Mouse (Mus musculus) intestine, embryonic 14.5 days (tissue): ENCODE measurements around the gene H2-DMa. TPM values are rescaled to one million over a fixed set of nuclear protein-coding genes. Genes with fewer than 3 reads are reported as not detected.
A peak's percentile ranks its signal among the peaks of the same experiment; 100 is the strongest.

ENCODE experiments used
- ATAC-seq: fragments of 200-750 bp; cut with Nextera tagmentation; replicated peaks from 2 replicates; pipeline ENCODE4 v1.8.0; 2017; ENCODE audit warnings: low read depth, moderate number of reproducible peaks, moderate TSS enrichment, moderate library complexity; ENCODE audit not compliant: low FRiP score, low TSS enrichment
- DNase-seq: peaks from one replicate; pipeline ENCODE4 v3.0.0-alpha.2; 2018; ENCODE audit warnings: low spot score
- H3K27ac ChIP-seq: fragments of 300-500 bp; sonication (generic); 2 replicates; pipeline ENCODE4 v1.5.1; 2014; ENCODE audit warnings: low read depth, mild to moderate bottlenecking, control low read depth
- H3K27me3 ChIP-seq: fragments of 300-500 bp; sonication (generic); replicated peaks from 2 replicates; pipeline ENCODE4 v1.6.1; 2014; ENCODE audit warnings: low read length, control low read depth; ENCODE audit not compliant: control insufficient read depth, insufficient read depth
- H3K36me3 ChIP-seq: fragments of 300-500 bp; sonication (generic); 2 replicates; pipeline ENCODE4 v1.6.1; 2014; ENCODE audit warnings: low read length, control low read depth; ENCODE audit not compliant: control insufficient read depth, insufficient read depth
- H3K4me1 ChIP-seq: fragments of 300-500 bp; sonication (generic); replicated peaks from 2 replicates; pipeline ENCODE4 v1.6.1; 2014; ENCODE audit warnings: low read length, control low read depth, mixed read lengths; ENCODE audit not compliant: control insufficient read depth, insufficient read depth
- H3K4me2 ChIP-seq: fragments of 300-500 bp; sonication (generic); 2 replicates; pipeline ENCODE4 v1.6.1; 2014; ENCODE audit warnings: low read length
- H3K4me3 ChIP-seq: fragments of 300-500 bp; sonication (generic); 2 replicates; pipeline ENCODE4 v1.5.1; 2014; ENCODE audit warnings: low read depth, low read length, control low read depth, mixed read lengths
- H3K9ac ChIP-seq: fragments of 300-500 bp; sonication (generic); 2 replicates; pipeline ENCODE4 v1.6.1; 2014; ENCODE audit warnings: mild to moderate bottlenecking, low read length
- H3K9me3 ChIP-seq: fragments of 300-500 bp; sonication (generic); 2 replicates; pipeline ENCODE4 v1.6.1; 2016; ENCODE audit warnings: low read length, control low read depth; ENCODE audit not compliant: control insufficient read depth
- WGBS: fragments of 180-500 bp; shearing (Covaris S2); extraction: QIAGEN DNeasy Blood & Tissue Kit; methylation state at CpG from one replicate; pipeline ENCODE4 v1.1.7; 2014; 5-methylcytosine and 5-hydroxymethylcytosine counted together
- polyA plus RNA-seq: library from polyadenylated mRNA; unstranded; fragments of >200 nt; fragmentation: Nextera tagmentation; extraction: Ambion mirVana; gene quantifications from 2 replicates; pipeline ENCODE4 v1.2.1, GENCODE M21; 2014

The H2-DMa gene
- polyA plus RNA-seq, 1 experiment from 2014 or later, result 11.0 TPM

GRCm38 (mm10) chr17:34169279-34169678 is 49.9 kb downstream of the H2-DMa start:
- Histone ChIP-seq H3K4me1 (no peaks in the 10 kb centered on the region), H3K9me3 (no peaks in the 10 kb centered on the region; the same call in 1 of the 2 replicates), H3K27ac (no peak overlapping the region), H3K27me3 (0 out of 2 replicates have a peak, but pooled peaks cover 7% of the 10 kb centered on the region), H3K4me2 (no peak overlapping the region), H3K4me3 (no peak overlapping the region), H3K9ac (no peak overlapping the region), H3K36me3 (no peaks in the 10 kb centered on the region)
- WGBS, result 0% methylated on average over 2 of the region's 2 CpGs
- ATAC-seq (no peak), DNase-seq (no peak)

GRCm38 (mm10) chr17:34170487-34170876 is 51.1 kb downstream of the H2-DMa start:
- DNase-seq (no peak), ATAC-seq (no peak)
- Histone ChIP-seq H3K4me1 (no peaks in the 10 kb centered on the region), H3K9ac (no peak overlapping the region), H3K4me3 (no peak overlapping the region), H3K27me3 (0 out of 2 replicates have a peak, but pooled peaks cover 7% of the 10 kb centered on the region), H3K36me3 (no peaks in the 10 kb centered on the region), H3K27ac (no peak overlapping the region), H3K9me3 (no peaks in the 10 kb centered on the region; the same call in 1 of the 2 replicates), H3K4me2 (no peak overlapping the region)
- 21% methylated on average over 4 of the region's 4 CpGs for WGBS

- ATAC-seq (no peak), DNase-seq (peak; percentile 90)
- Histone ChIP-seq H3K27me3 (0 out of 2 replicates have a peak, but pooled peaks cover 7% of the 10 kb centered on the region), H3K4me3 (no peak overlapping the region), H3K4me2 (no peak overlapping the region), H3K4me1 (no peaks in the 10 kb centered on the region), H3K27ac (no peak overlapping the region), H3K9me3 (no peaks in the 10 kb centered on the region; the same call in 1 of the 2 replicates), H3K36me3 (no peaks in the 10 kb centered on the region), H3K9ac (no peak overlapping the region)
- 42% methylated on average over 13 of the region's 13 CpGs for WGBS
Measured at GRCm38 (mm10) chr17:34170877-34171498, 51.6 kb downstream of the H2-DMa start.

GRCm38 (mm10) chr17:34172528-34172927 is 53.2 kb downstream of the H2-DMa start:
- H3K9ac ChIP-seq, result no peak overlapping the region
- H3K4me1 ChIP-seq, result no peaks in the 10 kb centered on the region
- H3K27me3 ChIP-seq, result 0 out of 2 replicates have a peak, but pooled peaks cover 7% of the 10 kb centered on the region
- no peak for DNase-seq
- no peak overlapping the region for H3K4me3 ChIP-seq
- WGBS, result 90% methylated on average over 5 of the region's 5 CpGs
- no peak for ATAC-seq
- H3K36me3 ChIP-seq, result no peaks in the 10 kb centered on the region
- no peak overlapping the region for H3K4me2 ChIP-seq
- H3K27ac ChIP-seq, result no peak overlapping the region
- peaks cover 7% of the 10 kb centered on the region for H3K9me3 ChIP-seq

- Histone ChIP-seq H3K4me3 (no peak overlapping the region), H3K4me1 (no peaks in the 10 kb centered on the region), H3K36me3 (no peaks in the 10 kb centered on the region), H3K9me3 (peaks cover 7% of the 10 kb centered on the region), H3K9ac (no peak overlapping the region), H3K4me2 (no peak overlapping the region), H3K27ac (no peak overlapping the region), H3K27me3 (0 out of 2 replicates have a peak, but pooled peaks cover 7% of the 10 kb centered on the region)
- no peak for ATAC-seq
- no peak for DNase-seq
- 74% methylated on average over 1 of the region's 1 CpGs for WGBS
Measured at GRCm38 (mm10) chr17:34174075-34174474, 54.7 kb downstream of the H2-DMa start.

GRCm38 (mm10) chr17:34177179-34177578 is 57.8 kb downstream of the H2-DMa start:
- no peak overlapping the region for H3K4me3 ChIP-seq
- H3K9me3 ChIP-seq, result peaks cover 7% of the 10 kb centered on the region

GRCm38 (mm10) chr17:34179019-34179418 is 59.7 kb downstream of the H2-DMa start:
- Histone ChIP-seq H3K4me2 (no peak overlapping the region), H3K9ac (no peak overlapping the region), H3K4me3 (no peak overlapping the region), H3K27ac (no peak overlapping the region), H3K9me3 (peaks cover 7% of the 10 kb centered on the region), H3K4me1 (no peaks in the 10 kb centered on the region), H3K27me3 (peaks cover 5% of the 10 kb centered on the region; the same call in 1 of the 2 replicates), H3K36me3 (no peaks in the 10 kb centered on the region)
- no peak for DNase-seq
- 61% methylated on average over 6 of the region's 6 CpGs for WGBS
- no peak for ATAC-seq

More at GRCm38 (mm10) chr17:34177179-34177578, 57.8 kb downstream of the H2-DMa start:
- ATAC-seq (no peak), DNase-seq (no peak)
- Histone ChIP-seq H3K4me1 (no peaks in the 10 kb centered on the region), H3K36me3 (no peaks in the 10 kb centered on the region), H3K9ac (no peak overlapping the region), H3K27me3 (no peaks in the 10 kb centered on the region), H3K27ac (no peak overlapping the region), H3K4me2 (no peak overlapping the region)
- WGBS, result 67% methylated on average over 4 of the region's 4 CpGs

GRCm38 (mm10) chr17:34179913-34180859 is 60.8 kb downstream of the H2-DMa start:
- DNase-seq (no peak), ATAC-seq (no peak)
- H3K27me3 ChIP-seq, result peaks cover 6% of the 10 kb centered on the region; the same call in 1 of the 2 replicates
- H3K4me3 ChIP-seq, result no peak overlapping the region
- H3K27ac ChIP-seq, result no peak overlapping the region
- no peaks in the 10 kb centered on the region for H3K36me3 ChIP-seq
- WGBS, result 71% methylated on average over 13 of the region's 13 CpGs
- no peaks in the 10 kb centered on the region for H3K4me1 ChIP-seq
- no peak overlapping the region for H3K9ac ChIP-seq
- peaks cover 7% of the 10 kb centered on the region for H3K9me3 ChIP-seq
- no peak overlapping the region for H3K4me2 ChIP-seq
